Mouse (Mus musculus) gastrocnemius, adult 8-10 months (tissue): ENCODE results near the gene Nuak1. TPM values are rescaled to one million over a fixed set of nuclear protein-coding genes. Genes with fewer than 3 reads are reported as not detected.
A peak's percentile ranks its signal among the peaks of the same experiment; 100 is the strongest.

Experiments
- DNase-seq, 2 experiments: peaks; one replicate each; pipeline ENCODE4 v3.0.0; 2022; ENCODE audit warnings: low spot score in 2 of 2
- total RNA-seq, 4 experiments: library from RNA; stranded (reverse); gene quantifications; 2 replicates each; pipeline ENCODE4 v1.2.4; 2022

The Nuak1 gene
- total RNA-seq, 4 experiments from 2014 or later: 16.4 to 23.6 (median 17.2) TPM

GRCm38 (mm10) chr10:84447411-84447821, 7.0 kb upstream of the Nuak1 start:
- no peak for DNase-seq

GRCm38 (mm10) chr10:84446661-84447060, 6.3 kb upstream of the Nuak1 start:
- DNase-seq: no peak

GRCm38 (mm10) chr10:84444396-84444795, 4.0 kb upstream of the Nuak1 start:
- no peak for DNase-seq

GRCm38 (mm10) chr10:84441846-84442245, 1.4 kb upstream of the Nuak1 start:
- DNase-seq: no peak

- DNase-seq: no peak
These were observed 1.0 kb upstream of the Nuak1 start for GRCm38 (mm10) chr10:84441434-84441785.

- DNase-seq: no peak
These were observed 236 bp downstream of the Nuak1 start for GRCm38 (mm10) chr10:84440181-84440540.

- DNase-seq: no peak
These were observed 1.2 kb downstream of the Nuak1 start for GRCm38 (mm10) chr10:84439228-84439596.

GRCm38 (mm10) chr10:84438466-84439227, 1.8 kb downstream of the Nuak1 start:
- DNase-seq: no peak

- peak; percentile 87 to 89 for DNase-seq
These were observed 2.4 kb downstream of the Nuak1 start for GRCm38 (mm10) chr10:84438049-84438422.

GRCm38 (mm10) chr10:84437166-84438048, 3.0 kb downstream of the Nuak1 start:
- no peak for DNase-seq

- DNase-seq: no peak
These were observed 4.5 kb downstream of the Nuak1 start for GRCm38 (mm10) chr10:84435930-84436329.

- no peak for DNase-seq
These were observed 7.1 kb downstream of the Nuak1 start for GRCm38 (mm10) chr10:84433193-84433801.

- no peak for DNase-seq
These were observed 16.0 kb downstream of the Nuak1 start for GRCm38 (mm10) chr10:84424374-84424773.

GRCm38 (mm10) chr10:84423903-84424302, 16.5 kb downstream of the Nuak1 start:
- no peak for DNase-seq

GRCm38 (mm10) chr10:84420589-84420988, 19.8 kb downstream of the Nuak1 start:
- DNase-seq: no peak

- DNase-seq: no peak
These were observed 22.0 kb downstream of the Nuak1 start for GRCm38 (mm10) chr10:84418421-84418820.

GRCm38 (mm10) chr10:84416752-84417151, 23.6 kb downstream of the Nuak1 start:
- DNase-seq: no peak

GRCm38 (mm10) chr10:84414981-84415700, 25.3 kb downstream of the Nuak1 start:
- DNase-seq: no peak

- no peak for DNase-seq
These were observed 27.1 kb downstream of the Nuak1 start for GRCm38 (mm10) chr10:84413310-84413709.

- no peak for DNase-seq
These were observed 28.0 kb downstream of the Nuak1 start for GRCm38 (mm10) chr10:84412326-84412962.
